In the genomic region with DNA sequence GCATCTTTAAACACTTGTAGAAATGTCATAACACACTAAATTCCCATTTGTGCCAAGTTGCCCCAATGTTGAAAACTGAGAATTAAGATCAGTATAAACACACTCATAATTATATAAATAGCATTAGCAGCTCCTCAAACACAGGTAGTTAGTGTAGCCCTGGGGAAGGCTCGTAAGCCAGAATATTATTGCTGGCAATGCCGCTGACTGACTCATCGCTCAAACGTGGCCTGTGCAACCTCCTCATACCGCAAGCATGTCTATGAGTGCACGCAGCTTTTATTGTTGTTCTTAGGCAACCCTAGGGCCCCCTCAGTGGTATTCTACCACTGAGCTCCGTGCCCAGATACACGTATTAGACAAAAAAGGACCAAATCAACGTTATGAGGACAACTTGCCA, we compare ENCODE assay signal across 24 mouse cellular contexts. TPM values are rescaled to one million over a fixed set of nuclear protein-coding genes. Genes with fewer than 3 reads are reported as not detected.
A peak's percentile ranks its signal among the peaks of the same experiment; 100 is the strongest.
DNase-seq lines count a peak whose midpoint lies in the region; ATAC-seq and TF ChIP-seq lines count a peak whose summit lies in the region.
"Had no signal": no experiment of that assay in that cellular context is flagged by ENCODE, and none has a peak within 500 bp of the region (broad histone marks: within the 10 kb centered on the region; RNA-seq: fewer than 3 reads in every experiment).

No protein-coding gene starts in this region.

- no peak overlapping the region for H3K4me3 ChIP-seq in intestine, postnatal 0 days (ENCODE audit: low read depth, low read length)
- H3K4me3 ChIP-seq: embryonic facial prominence, embryonic 13.5 days; erythroblast, embryonic 14.5 days; forebrain, embryonic 13.5 days; hindbrain, embryonic 12.5 days; limb, embryonic 12.5 days had no signal

- in situ Hi-C loops in Patski (cut with MboI; ENCODE audit: low pct_unique_long_range_greater_than_20kb) = no loop called here

- no peak for TF ChIP-seq CTCF in Patski (IDR thresholded peaks at IDR 0.05)
- no peak for TF ChIP-seq CTCF in intestine, postnatal 0 days (IDR thresholded peaks at IDR 0.05; ENCODE audit: low read depth)

- no peak overlapping the region for H3K9ac ChIP-seq in intestine, postnatal 0 days (ENCODE audit: low read depth, low read length)
- H3K9ac ChIP-seq: embryonic facial prominence, embryonic 13.5 days; forebrain, embryonic 13.5 days; hindbrain, embryonic 12.5 days; limb, embryonic 12.5 days; liver, postnatal 0 days had no signal

- H3K27me3 ChIP-seq in Patski = no peaks in the 10 kb centered on the region
- no peaks in the 10 kb centered on the region for H3K27me3 ChIP-seq in intestine, postnatal 0 days (replicated peaks; ENCODE audit: control insufficient read depth, insufficient read depth, low read length)
- H3K27me3 ChIP-seq: embryonic facial prominence, embryonic 13.5 days; forebrain, embryonic 13.5 days; hindbrain, embryonic 12.5 days; limb, embryonic 12.5 days had no signal

- 0 out of 2 replicates have a peak, but pooled peaks cover 7% of the 10 kb centered on the region for H3K36me3 ChIP-seq in intestine, postnatal 0 days (ENCODE audit: control insufficient read depth, insufficient read depth)
- H3K36me3 ChIP-seq: embryonic facial prominence, embryonic 13.5 days; hindbrain, embryonic 12.5 days; limb, embryonic 12.5 days had no signal

- WGBS in intestine, postnatal 0 days = 38% methylated on average over 9 of the region's 9 CpGs

- 0 out of 2 replicates have a peak, but pooled peaks cover 3% of the 10 kb centered on the region for H3K4me1 ChIP-seq in intestine, postnatal 0 days (replicated peaks; ENCODE audit: control insufficient read depth, insufficient read depth, low read length)

- no peaks in the 10 kb centered on the region for H3K9me3 ChIP-seq in intestine, postnatal 0 days (ENCODE audit: control insufficient read depth)
- H3K9me3 ChIP-seq: embryonic facial prominence, embryonic 13.5 days; forebrain, embryonic 13.5 days; hindbrain, embryonic 12.5 days; limb, embryonic 12.5 days had no signal

- no peak overlapping the region for H3K4me2 ChIP-seq in intestine, postnatal 0 days (replicated peaks; ENCODE audit: low read depth)
- H3K4me2 ChIP-seq: embryonic facial prominence, embryonic 13.5 days; forebrain, embryonic 13.5 days; hindbrain, embryonic 12.5 days; limb, embryonic 12.5 days; liver, embryonic 11.5 days; midbrain, embryonic 11.5 days had no signal

- DNase-seq in adrenal gland, postnatal 25 days = peak; percentile 49
- DNase-seq in adrenal gland, adult 8-10 months = no peak
- DNase-seq in 3T3-L1 (ENCODE audit: low read depth, low spot score) = peak; percentile 97
- DNase-seq in Patski (ENCODE audit: low read depth, low spot score) = peak; percentile 54
- DNase-seq in lung, postnatal 36 days = peak; percentile 61
- no peak for DNase-seq in kidney, postnatal 36 days
- DNase-seq: cerebellum, adult 8-10 months; cerebellum, postnatal 36 days; embryo, embryonic 11 days; gastrocnemius, postnatal 36 days; kidney, adult 2 months; kidney, postnatal 10 days; liver, postnatal 0 days; right cerebral cortex, postnatal 14 days; thymus, adult 2 months; thymus, postnatal 4 days had no signal

- CTCF ChIA-PET in Patski (lab: Charles Lee) = interaction anchor here (1.1 kb wide), 1 partner anchor 9 kb away, joined by 4 read pairs; no protein-coding TSS in a partner anchor

- H3K27ac ChIP-seq in intestine, postnatal 0 days (ENCODE audit: low read depth, low read length) = no peak overlapping the region
- H3K27ac ChIP-seq: embryonic facial prominence, embryonic 13.5 days; forebrain, embryonic 13.5 days; hindbrain, embryonic 12.5 days; limb, embryonic 12.5 days had no signal

- peak; percentile 70 for ATAC-seq in Patski
- ATAC-seq in intestine, postnatal 0 days = no peak
- ATAC-seq: forebrain, embryonic 13.5 days; liver, postnatal 0 days had no signal

- POLR2A ChIA-PET in Patski (lab: Charles Lee) = no interaction called here

RNA-seq across cellular contexts. Expression of gene Adipor2, which starts 24.7 kb away (rescaled TPM):
- 139 and 144 TPM in 2 replicates for total RNA-seq in adrenal gland, postnatal 25 days (2021)
- total RNA-seq in adrenal gland, adult 8-10 months (2022) = 100 to 1,000 TPM in 3 of 4 experiments, 10 to 100 TPM in 1; 81.4 to 148 (median 128) TPM
- 50.0 TPM for polyA plus RNA-seq in Patski (2021)
- 106 and 124 TPM in 2 replicates for polyA plus RNA-seq in intestine, postnatal 0 days (2015; fragmentation: Nextera tagmentation; extraction: Ambion mirVana)

Comparison
In these comparisons a context has a peak if more than half of its experiments do, and no peak if none do; other contexts are left out.
1. DNase-seq: peak in adrenal gland, postnatal 25 days (single experiment), 3T3-L1 (single experiment), Patski (single experiment) and lung, postnatal 36 days (single experiment); none in adrenal gland, adult 8-10 months (single experiment) and kidney, postnatal 36 days (0 of 2).